Mouse (Mus musculus): ENCODE measurements around the gene Rnf148. TPM values are rescaled to one million over a fixed set of nuclear protein-coding genes. Genes with fewer than 3 reads are reported as not detected.

Gene Rnf148
- polyA plus RNA-seq (2012; rRNA removed), result 0.19 TPM in 1 of 2 replicates, not detected in the other

DNA sequence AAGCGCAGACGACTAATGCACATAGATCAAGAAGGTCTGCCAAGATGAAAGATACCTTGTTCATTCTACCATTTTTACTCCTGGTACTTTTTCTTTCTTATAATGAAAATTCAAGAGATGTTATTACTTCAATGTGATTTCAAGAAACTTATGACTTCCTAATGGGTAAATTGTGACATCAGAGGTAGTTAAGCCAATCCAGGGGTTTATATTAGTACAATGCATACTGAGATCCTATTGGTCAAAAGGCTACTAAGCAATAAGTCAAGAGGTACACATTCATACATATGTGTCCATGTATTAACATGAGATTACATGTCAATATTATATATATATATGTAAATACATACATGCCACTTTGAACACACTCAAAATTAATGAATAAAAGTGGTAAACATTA, at the start of gene Rnf148:
Gene Rnf148 (minus strand): TSS at position 101 of the 400 bp plus-strand sequence.
- no peak for DNase-seq (ENCODE audit: extremely low spot score in 1 of 2, low spot score in 1 of 2)

DNA sequence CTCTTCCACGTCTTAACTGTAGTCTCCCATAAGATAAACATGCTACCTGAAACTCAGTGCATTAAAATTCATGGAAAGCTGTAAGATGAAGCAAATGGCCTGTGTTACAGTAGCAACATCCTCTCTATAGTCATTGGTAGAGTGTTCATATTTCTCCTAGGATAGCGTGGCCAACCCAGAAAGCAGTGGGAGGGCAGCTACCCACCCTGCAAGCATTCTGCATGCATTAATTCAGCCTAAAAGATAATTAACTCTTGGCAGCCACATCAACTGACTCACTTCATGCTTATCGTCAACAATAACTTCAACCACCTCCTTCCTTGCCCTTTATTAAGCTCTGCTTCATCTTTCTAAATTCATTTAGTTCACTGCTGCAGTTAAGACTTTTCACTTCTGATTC, 45.9 kb upstream of the Rnf148 start:
- no peak for DNase-seq (ENCODE audit: extremely low spot score in 1 of 2, low spot score in 1 of 2)

DNA sequence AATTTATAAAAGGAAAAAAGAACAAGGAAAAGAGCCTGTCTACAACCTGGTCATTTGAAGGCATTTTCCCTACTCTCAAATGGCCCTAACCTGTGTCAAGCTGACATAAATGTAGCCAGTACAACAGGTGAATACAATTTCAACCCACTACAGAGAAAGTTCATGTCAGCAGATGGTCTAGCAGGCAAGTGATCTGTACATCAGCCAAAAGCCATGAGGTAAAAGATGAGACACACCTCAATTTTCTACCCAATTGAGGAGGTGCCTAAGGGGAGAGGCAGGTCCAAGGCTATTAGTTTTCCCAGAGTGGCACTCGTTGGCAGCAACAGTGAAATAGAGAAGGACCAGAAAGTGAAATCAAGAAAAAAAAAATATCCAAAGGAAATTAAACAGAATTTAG, 23.2 kb upstream of the Rnf148 start:
- DNase-seq (ENCODE audit: extremely low spot score in 1 of 2, low spot score in 1 of 2), result no peak

GRCm38 (mm10) chr6:23650205-23650604, 4.7 kb downstream of the Rnf148 start, which contains the start of gene Rnf133:
Gene Rnf133 (minus strand): TSS chr6:23650305.
- DNase-seq (ENCODE audit: extremely low spot score in 1 of 2, low spot score in 1 of 2), result no peak

GRCm38 (mm10) chr6:23648732-23649131, 6.2 kb downstream of the Rnf148 start:
- no peak for DNase-seq (ENCODE audit: extremely low spot score in 1 of 2, low spot score in 1 of 2)

- DNase-seq (ENCODE audit: extremely low spot score in 1 of 2, low spot score in 1 of 2), result no peak
Observed at GRCm38 (mm10) chr6:23647627-23648247, 7.2 kb downstream of the Rnf148 start.

DNA sequence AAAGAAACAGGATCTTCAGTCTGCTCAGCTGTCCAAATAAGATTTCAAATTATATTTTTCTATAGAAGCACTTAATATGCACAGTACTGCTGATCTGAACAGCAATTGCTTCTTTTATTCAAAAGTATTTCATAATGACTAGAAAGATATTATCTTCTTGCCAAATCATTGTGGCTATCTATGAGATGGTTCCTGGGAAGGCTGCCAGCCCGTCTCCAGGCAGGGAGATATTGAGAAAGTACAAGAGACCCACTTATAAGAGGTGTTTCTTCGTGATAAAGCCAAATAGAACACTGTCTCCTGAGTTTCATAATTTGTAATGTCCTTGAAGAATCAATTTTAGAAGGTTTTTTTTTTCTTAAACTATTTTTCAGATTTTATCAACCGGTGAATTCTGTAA, 17.9 kb downstream of the Rnf148 start:
- peak in 1 of 2 experiments; percentile 35 for DNase-seq (ENCODE audit: extremely low spot score in 1 of 2, low spot score in 1 of 2)

DNA sequence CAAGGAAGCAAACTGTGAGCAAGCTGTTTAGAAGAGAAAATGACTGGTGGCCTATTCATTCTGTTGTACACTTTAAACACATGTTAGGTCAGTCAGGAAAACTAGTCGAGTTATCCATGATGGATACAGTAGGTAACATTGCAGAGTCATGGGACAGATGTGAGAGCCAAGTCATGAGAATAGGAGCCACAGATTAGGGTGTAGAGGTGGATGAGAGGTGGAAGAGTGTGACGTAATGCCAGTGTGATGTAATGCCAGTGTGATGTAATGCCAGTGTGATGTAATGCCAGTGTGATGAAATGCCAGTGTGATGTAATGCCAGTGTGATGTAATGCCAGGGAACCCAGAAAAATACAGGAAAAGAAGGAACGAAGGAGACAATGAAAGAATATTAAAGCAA, 19.7 kb downstream of the Rnf148 start:
- DNase-seq (ENCODE audit: extremely low spot score in 1 of 2, low spot score in 1 of 2), result no peak

DNA sequence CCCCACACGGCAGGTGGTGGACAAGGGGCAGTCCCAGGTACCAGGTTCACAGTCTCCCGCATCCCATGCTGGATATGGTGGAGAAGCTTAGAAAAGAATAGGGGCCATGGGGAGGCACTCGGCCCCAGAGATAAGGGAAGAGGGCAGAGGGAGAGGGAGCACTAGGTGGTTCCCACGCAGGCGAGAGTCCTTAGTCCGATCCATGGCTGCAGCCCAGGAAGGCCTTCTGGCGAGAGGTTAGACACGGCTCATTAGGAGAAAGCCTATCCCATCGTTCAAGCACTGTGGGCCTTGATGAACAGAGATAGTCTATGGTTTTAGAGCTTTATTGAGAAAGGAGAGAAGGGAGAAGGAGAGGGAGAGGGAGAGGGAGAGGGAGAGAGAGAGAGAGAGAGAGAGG, 20.9 kb downstream of the Rnf148 start:
- DNase-seq (ENCODE audit: extremely low spot score in 1 of 2, low spot score in 1 of 2), result no peak

DNA sequence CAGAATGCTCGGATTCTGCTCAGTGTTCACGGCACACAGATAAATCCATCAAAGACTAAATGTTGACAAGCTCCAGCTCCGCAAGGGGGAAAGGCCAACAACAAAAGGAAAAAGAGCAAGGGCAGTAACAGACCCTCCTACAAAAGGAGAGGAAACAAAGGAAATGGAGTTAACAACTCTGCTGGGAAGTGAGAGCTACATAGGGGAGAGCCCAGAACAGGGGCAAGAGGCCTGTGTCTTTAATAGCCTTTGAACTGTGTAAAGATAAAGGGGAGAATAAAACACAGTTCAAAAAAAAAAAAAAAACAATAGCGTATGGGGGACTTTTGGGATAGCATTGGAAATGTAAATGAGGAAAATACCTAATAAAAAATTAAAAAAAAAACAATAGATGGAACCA, 24.5 kb downstream of the Rnf148 start:
- no peak for DNase-seq (ENCODE audit: extremely low spot score in 1 of 2, low spot score in 1 of 2)

Other genes with a start within 250 kb of the Rnf148 start
- gene Rnf133, start 4.8 kb downstream of the Rnf148 start, polyA plus RNA-seq (2012; rRNA removed), result 0.12 and 0.13 TPM in 2 replicates
- gene Cadps2, start 184.3 kb upstream of the Rnf148 start, polyA plus RNA-seq (2012; rRNA removed), result 25.8 and 29.4 TPM in 2 replicates

Data from frontal cortex, adult 2 months (tissue).